Mouse (Mus musculus) liver, adult (tissue): ENCODE measurements around the gene Tmem150c.

ENCODE experiments used
- GATA4 ChIP-seq: IDR thresholded peaks from 2 replicates; pipeline ENCODE4 v1.6.1; 2014; ENCODE audit warnings: mild to moderate bottlenecking, low read length; ENCODE audit not compliant: insufficient replicate concordance

Gene Tmem150c

GRCm38 (mm10) chr5:100159638-100159973 is at the start of gene Tmem150c:
Gene Tmem150c, minus strand, starts transcription at chr5:100159808.
- no peak for TF ChIP-seq GATA4

DNA sequence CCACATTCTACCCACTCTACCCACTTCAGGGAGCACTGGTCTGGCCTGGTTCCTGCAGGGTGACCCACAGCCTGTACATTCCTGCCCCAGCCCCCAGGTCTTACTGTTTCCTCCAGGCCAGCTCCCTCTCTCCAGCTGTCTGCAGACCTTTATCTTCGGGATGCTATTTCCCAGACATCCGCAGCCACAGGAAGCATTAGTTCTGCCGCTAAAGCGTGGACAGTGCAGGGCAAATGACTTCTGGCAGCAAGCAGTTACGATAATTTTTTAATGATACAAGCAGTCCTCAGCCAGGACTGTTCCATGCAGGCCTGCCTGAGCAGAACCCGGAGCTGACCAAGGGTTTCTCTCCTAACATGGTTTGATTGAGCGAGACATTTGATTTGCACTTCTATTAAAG is 49.5 kb upstream of the Tmem150c start:
- TF ChIP-seq GATA4: peak; percentile 54; the same call in 1 of the 2 replicates

- TF ChIP-seq GATA4: no peak
These were observed 47.1 kb upstream of the Tmem150c start for GRCm38 (mm10) chr5:100206675-100207074.

DNA sequence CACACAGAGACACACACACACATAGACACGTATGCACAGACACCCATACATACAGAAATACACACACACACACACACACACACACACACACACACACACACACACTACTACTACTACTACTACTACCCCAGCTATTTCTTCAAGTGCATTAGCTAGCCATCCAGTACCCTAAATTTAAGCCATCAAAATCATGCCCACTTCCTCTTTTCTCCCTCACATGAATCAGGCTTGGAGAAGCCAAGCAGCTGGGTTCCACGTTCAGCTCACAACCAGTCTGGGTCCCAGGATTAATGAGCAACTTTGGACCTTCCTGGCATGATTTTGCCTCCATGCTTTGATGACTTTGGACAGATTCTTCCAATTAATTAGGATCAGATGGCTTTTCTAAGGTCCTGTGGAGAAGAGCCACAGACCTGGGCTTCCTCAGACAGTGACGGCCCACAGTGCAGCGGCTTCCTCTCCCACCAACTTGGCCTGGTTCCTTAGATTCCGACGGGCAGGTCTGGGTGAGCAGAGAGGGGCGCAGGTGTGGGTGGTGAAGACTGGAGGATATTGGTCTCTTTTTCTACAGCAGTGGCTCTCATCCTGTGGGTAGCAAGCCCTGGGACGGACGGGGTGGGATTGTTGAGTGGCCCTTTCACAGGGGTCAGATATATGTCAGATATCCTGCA is 46.0 kb upstream of the Tmem150c start:
- TF ChIP-seq GATA4: no peak

DNA sequence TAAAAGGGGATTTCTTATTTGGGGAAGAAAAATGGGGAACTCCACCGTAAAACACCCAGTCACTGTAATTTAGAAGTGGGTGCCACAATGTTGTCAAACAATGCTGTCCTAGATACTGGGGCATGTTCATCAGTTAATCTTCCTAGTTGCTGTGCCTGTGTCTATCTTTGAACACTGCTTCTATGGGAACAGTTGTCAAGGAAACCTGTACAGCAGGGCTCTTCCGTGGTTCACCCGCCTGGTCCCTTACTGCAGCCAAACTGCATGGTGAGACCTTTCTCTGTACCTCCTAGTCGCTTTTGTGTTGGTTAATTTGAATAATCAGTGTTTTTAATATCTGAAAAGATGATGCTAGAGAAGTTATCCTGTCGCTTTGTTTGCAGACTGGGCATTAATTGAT is 41.2 kb upstream of the Tmem150c start:
- no peak for TF ChIP-seq GATA4

DNA sequence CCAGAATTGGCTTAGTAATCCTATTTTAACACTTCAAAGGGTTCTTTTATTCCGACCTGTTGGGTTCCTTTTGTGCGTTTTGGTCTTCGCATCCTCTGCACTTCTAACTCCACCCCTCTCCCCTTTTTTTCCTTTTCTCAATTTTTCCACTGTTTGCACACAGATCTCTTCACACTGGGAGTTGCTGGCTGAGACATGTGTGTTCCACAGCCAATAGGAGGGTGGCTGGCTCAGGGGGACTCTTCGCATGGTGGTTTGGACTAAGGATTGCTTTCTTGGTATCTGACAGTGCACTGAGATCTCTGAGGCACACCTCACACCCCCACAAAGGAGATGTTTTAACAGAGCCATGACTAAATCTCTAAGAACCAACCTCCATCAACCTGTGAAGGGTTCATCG is 40.7 kb upstream of the Tmem150c start:
- TF ChIP-seq GATA4: no peak

DNA sequence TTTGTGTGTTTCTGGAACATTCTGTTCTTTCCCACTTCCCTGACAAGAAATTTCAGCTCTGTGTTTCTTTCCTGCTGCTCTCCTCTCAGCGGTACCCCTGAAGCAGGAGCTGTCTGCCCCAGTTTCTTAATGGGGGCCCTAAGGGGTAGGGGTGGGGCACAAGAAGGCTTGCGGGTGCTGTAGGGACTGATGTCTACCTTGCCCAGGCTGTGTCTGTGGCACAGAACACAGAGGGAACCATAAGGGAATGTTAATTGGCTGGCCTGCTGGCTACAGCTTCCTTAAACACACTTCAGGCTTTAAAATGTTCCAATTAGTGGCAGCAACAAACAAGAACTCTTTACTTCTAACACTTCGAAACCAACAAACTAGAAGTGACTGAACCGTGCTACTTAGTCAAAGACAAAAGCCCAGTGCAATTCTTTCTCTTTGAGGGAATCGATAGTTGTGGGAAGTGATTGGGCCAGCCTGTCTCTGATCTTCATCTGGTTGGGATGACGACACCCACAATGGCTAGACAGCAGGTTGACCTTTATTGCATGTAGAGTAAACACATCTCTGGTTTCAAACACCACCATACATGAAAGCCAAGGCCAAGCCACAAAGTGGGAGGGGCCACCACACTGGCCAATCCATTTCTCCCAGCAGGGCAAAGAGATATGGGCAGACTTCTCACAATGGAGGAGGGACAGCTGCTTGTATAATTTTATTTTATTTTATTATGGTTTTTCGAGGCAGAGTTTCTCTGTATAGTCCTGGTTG is 39.7 kb upstream of the Tmem150c start:
- TF ChIP-seq GATA4: no peak

DNA sequence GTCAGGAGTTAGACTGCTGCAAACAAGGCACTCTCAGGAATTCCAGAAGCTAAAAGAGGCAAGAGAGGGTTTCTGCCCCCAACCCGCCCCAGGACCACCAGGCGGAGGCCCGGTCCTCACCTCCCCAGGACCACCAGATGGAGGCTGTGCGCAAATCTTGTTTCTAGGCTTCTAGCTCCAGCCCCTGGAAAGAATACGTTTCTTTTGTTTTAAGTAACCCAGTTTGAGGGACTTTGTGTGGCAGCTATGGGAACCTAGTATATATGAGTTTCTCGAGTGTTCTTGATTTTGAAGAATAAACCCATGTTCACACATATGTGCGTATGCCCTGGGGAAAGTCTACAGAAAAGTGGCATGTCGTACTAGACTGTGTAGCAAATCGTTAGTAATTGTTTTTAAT is 37.9 kb upstream of the Tmem150c start:
- TF ChIP-seq GATA4: no peak

GRCm38 (mm10) chr5:100196854-100197431 is 37.3 kb upstream of the Tmem150c start:
- TF ChIP-seq GATA4: no peak

GRCm38 (mm10) chr5:100196397-100196796 is 36.8 kb upstream of the Tmem150c start:
- TF ChIP-seq GATA4: no peak

DNA sequence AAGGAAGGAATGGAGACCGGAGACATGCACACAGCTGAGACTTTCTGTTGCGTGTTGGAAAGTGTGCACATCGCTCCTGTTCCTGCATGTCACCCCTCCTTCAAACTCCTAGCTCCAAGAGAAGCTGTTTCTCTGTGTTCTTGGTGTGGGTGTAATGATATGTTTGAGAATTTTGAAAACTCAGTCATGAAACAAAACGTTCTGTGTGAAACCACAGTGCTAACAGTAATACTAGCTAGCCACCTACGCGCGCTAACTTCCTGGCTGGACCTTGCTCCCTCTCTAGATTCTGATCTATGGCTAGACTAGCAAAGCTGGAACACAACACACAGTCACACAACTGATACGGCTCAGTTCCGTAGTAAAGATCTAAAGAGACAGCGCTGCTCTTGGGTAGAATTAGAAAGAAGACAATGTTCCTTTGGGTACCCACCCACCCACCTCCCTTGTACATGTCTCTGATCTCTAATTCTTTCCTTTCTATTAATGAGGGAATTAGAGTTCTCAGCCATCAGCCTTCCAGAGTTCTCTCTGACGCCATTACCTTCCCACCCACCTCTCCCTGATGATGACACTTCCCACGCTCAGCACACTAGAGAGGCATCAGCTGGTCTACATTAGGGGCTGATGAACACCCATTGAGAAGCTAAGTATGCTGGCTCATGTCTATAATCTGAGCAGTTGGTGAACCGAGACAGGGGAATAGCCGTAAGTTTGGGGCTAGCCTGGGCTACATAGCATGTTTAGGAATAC is 32.0 kb upstream of the Tmem150c start:
- no peak for TF ChIP-seq GATA4

DNA sequence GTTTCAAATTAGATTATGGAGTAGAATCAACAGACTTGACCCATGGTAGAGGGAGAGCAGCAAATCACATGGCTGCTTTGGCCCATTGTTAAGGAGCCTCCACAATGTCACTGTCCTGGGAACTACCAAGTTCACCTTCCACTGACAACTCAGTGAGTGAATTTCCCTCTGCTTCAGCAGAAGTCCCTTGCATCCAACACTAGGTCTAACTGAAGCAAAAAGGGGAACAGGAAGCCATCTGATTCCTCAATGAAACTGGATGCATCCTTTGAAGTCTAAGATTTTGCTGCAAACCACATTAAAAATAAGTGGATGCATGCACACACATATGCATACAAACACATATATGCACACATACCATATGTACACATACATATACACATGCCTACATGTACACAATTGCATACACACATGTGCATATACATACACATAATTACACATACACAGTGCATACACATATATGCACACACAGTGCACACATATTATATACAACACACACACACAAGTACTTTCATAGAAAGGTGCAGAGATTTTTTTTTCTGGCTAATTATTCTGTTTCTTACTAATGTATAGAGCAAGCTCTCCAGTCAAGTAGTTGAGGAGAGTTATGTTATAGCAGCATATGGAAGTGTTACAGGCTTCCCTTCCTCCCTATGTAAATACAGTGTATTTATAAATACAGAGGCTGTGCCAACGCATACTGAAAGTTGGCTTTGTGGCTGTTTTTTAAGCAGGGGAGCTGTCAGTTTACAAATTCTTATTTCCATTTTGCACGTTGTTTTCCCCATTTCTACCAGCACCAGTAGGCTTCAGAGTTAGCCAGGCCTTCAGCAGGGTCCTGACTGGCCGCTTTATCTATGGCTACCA is 27.7 kb upstream of the Tmem150c start:
- TF ChIP-seq GATA4: no peak

DNA sequence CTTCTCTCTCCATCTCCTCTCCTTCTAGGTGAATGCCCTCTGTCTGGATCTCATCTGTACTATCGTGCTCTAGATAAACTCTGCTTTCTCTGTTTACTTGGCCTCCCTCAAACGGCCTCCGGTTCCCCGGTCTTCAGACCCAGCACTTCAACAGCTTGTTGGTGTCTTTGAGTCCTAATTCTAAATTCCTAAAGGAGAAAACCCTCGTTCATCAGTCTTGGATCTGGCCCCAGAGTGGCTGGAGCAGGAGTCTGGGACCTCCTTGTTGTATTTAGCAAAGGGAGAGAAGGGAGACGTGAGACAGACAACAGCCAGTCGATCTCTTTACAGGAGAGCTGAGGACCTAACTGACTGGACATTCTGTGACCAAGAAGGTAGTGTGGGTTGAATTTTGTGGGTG is 27.0 kb upstream of the Tmem150c start:
- TF ChIP-seq GATA4: no peak

- TF ChIP-seq GATA4: no peak
These were observed 26.3 kb upstream of the Tmem150c start for GRCm38 (mm10) chr5:100185895-100186294.

DNA sequence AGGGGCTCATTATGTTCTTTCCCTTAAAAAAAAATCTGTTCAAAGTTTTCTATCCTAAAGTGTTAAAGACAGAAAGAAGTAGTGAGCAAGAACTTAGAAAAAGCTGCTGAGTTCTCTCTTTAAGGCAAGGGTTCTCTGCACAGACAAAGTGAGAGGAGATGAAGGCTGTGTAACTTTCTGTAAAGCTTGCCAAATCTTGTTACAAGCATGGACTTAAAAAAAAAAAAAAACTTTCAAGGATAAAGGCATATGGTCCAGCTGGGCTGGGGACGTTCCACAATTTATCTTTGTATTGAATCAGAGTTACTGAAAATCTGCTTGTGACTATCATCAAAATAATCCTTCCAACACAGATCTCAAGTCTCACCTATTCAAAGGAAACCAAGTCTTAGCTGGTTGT is 21.4 kb upstream of the Tmem150c start:
- TF ChIP-seq GATA4: no peak
